Mouse (Mus musculus) myocyte (in vitro differentiated cells): Measurements from ENCODE around the gene 1700003F12Rik.

Experiments
- CEBPB ChIP-seq: IDR thresholded peaks from 2 replicates; pipeline ENCODE4 v1.6.1; 2011; ENCODE audit warnings: mild to moderate bottlenecking, moderate library complexity; ENCODE audit not compliant: poor library complexity, insufficient read depth, severe bottlenecking
- E2F4 ChIP-seq: IDR thresholded peaks from one replicate; pipeline ENCODE4 v1.6.1; 2011; ENCODE audit warnings: mild to moderate bottlenecking, control low read depth, moderate library complexity; ENCODE audit not compliant: insufficient read depth
- MAX ChIP-seq: IDR thresholded peaks from one replicate; pipeline ENCODE4 v1.6.1; 2011; ENCODE audit warnings: low read depth, mild to moderate bottlenecking, control low read depth
- MYOD1 ChIP-seq, 3 experiments: IDR thresholded peaks; one replicate each; pipeline ENCODE4 v1.6.1; 2011; ENCODE audit warnings: control low read depth in 2 of 3, low read depth in 2 of 3, mild to moderate bottlenecking in 2 of 3, moderate library complexity in 1 of 3; ENCODE audit not compliant: insufficient read length in 2 of 3, control insufficient read depth in 1 of 3
- MYOG ChIP-seq, 3 experiments: IDR thresholded peaks; one replicate each; pipeline ENCODE4 v1.6.1; 2011; ENCODE audit warnings: control low read depth in 2 of 3, low read depth in 2 of 3, mild to moderate bottlenecking in 2 of 3; ENCODE audit not compliant: insufficient read length in 2 of 3, control insufficient read depth in 1 of 3, insufficient read depth in 1 of 3
- POLR2A ChIP-seq: IDR thresholded peaks from one replicate; pipeline ENCODE4 v1.6.1; 2011; ENCODE audit warnings: low read depth, mild to moderate bottlenecking, control low read depth, moderate library complexity; ENCODE audit not compliant: insufficient read length
- POLR2AphosphoS2 ChIP-seq: IDR thresholded peaks from one replicate; pipeline ENCODE4 v1.6.1; 2011; ENCODE audit warnings: low read depth, control low read depth; ENCODE audit not compliant: insufficient read length
- REST ChIP-seq: IDR thresholded peaks from one replicate; pipeline ENCODE4 v1.6.1; 2011; ENCODE audit warnings: mild to moderate bottlenecking, control low read depth, moderate library complexity; ENCODE audit not compliant: insufficient read depth, insufficient read length
- SRF ChIP-seq: IDR thresholded peaks from one replicate; pipeline ENCODE4 v1.6.1; 2011; ENCODE audit warnings: low read depth; ENCODE audit not compliant: control insufficient read depth, insufficient read length
- TCF12 ChIP-seq: IDR thresholded peaks from one replicate; pipeline ENCODE4 v1.6.1; 2011; ENCODE audit warnings: mild to moderate bottlenecking, control low read depth; ENCODE audit not compliant: poor library complexity, insufficient read depth, severe bottlenecking
- TCF3 ChIP-seq: IDR thresholded peaks from one replicate; pipeline ENCODE4 v1.6.1; 2011; ENCODE audit warnings: low read depth, control low read depth; ENCODE audit not compliant: insufficient read length
- USF1 ChIP-seq: IDR thresholded peaks from one replicate; pipeline ENCODE4 v1.6.1; 2011; ENCODE audit warnings: low read depth, mild to moderate bottlenecking, control low read depth, moderate library complexity

- TF ChIP-seq CEBPB, result no peak
- no peak for TF ChIP-seq POLR2A
- no peak for TF ChIP-seq E2F4
- TF ChIP-seq USF1, result no peak
- TF ChIP-seq REST, result no peak
- TF ChIP-seq MYOG (IDR thresholded peaks at IDR 0.05; ENCODE audit: control insufficient read depth in 1 of 3, insufficient read depth in 1 of 3, insufficient read length in 2 of 3, low read depth in 2 of 3), result no peak
- TF ChIP-seq MYOD1 (IDR thresholded peaks at IDR 0.05; ENCODE audit: control insufficient read depth in 1 of 3, insufficient read length in 2 of 3, low read depth in 2 of 3), result no peak
- TF ChIP-seq POLR2AphosphoS2, result peak; percentile 8
- no peak for TF ChIP-seq TCF12
- TF ChIP-seq TCF3, result no peak
- TF ChIP-seq MAX, result no peak
- no peak for TF ChIP-seq SRF
These were observed 5.6 kb downstream of the 1700003F12Rik start for GRCm38 (mm10) chr2:154552424-154552907.
